Mouse (Mus musculus) thymus, postnatal 0 days (tissue): ENCODE measurements around the gene Vdr. TPM values are rescaled to one million over a fixed set of nuclear protein-coding genes. Genes with fewer than 3 reads are reported as not detected.

Experiments used
- DNase-seq: peaks from one replicate; pipeline ENCODE4 v3.0.0-alpha.2; 2015; ENCODE audit warnings: low spot score
- polyA plus RNA-seq: library from polyadenylated mRNA; unstranded; fragments of >200 nt; fragmentation: Nextera tagmentation; extraction: Ambion mirVana; gene quantifications from 2 replicates; pipeline ENCODE4 v1.2.1, GENCODE M21; 2015

Vdr gene
- polyA plus RNA-seq, 1 experiment from 2014 or later, result 2.2 TPM

GRCm38 (mm10) chr15:97831242-97831986 is 79.0 kb downstream of the Vdr start:
- peak; percentile 71 for DNase-seq

- DNase-seq, result no peak
Observed at GRCm38 (mm10) chr15:97830788-97831241, 79.6 kb downstream of the Vdr start.

GRCm38 (mm10) chr15:97830253-97830787 is 80.1 kb downstream of the Vdr start:
- DNase-seq, result no peak

GRCm38 (mm10) chr15:97829432-97829831 is 81.0 kb downstream of the Vdr start:
- no peak for DNase-seq

GRCm38 (mm10) chr15:97828901-97829338 is 81.5 kb downstream of the Vdr start:
- DNase-seq, result peak; percentile 66

GRCm38 (mm10) chr15:97828221-97828842 is 82.1 kb downstream of the Vdr start:
- no peak for DNase-seq

GRCm38 (mm10) chr15:97827401-97827800 is 83.0 kb downstream of the Vdr start:
- DNase-seq, result no peak

GRCm38 (mm10) chr15:97826588-97827261 is 83.7 kb downstream of the Vdr start:
- DNase-seq, result no peak

GRCm38 (mm10) chr15:97825941-97826587 is 84.4 kb downstream of the Vdr start:
- DNase-seq, result no peak

- peak; percentile 96 for DNase-seq
Observed at GRCm38 (mm10) chr15:97825071-97825940, 85.1 kb downstream of the Vdr start.

GRCm38 (mm10) chr15:97824042-97824441 is 86.4 kb downstream of the Vdr start:
- DNase-seq, result no peak

GRCm38 (mm10) chr15:97823479-97823878 is 87.0 kb downstream of the Vdr start:
- no peak for DNase-seq

GRCm38 (mm10) chr15:97822545-97823228 is 87.7 kb downstream of the Vdr start:
- no peak for DNase-seq

GRCm38 (mm10) chr15:97821983-97822363 is 88.5 kb downstream of the Vdr start:
- peak; percentile 73 for DNase-seq

GRCm38 (mm10) chr15:97821321-97821982 is 89.0 kb downstream of the Vdr start:
- peak; percentile 63 for DNase-seq

GRCm38 (mm10) chr15:97819937-97820336 is 90.5 kb downstream of the Vdr start:
- no peak for DNase-seq

- no peak for DNase-seq
Observed at GRCm38 (mm10) chr15:97816199-97816994, 94.0 kb downstream of the Vdr start.

GRCm38 (mm10) chr15:97815254-97815653 is 95.2 kb downstream of the Vdr start:
- no peak for DNase-seq
